Mouse (Mus musculus): Measurements from ENCODE around the gene Tmcc1. TPM values are rescaled to one million over a fixed set of nuclear protein-coding genes. Genes with fewer than 3 reads are reported as not detected.

Tmcc1 gene
- polyA plus RNA-seq, 1 experiment = 56.1 TPM

- TF ChIP-seq POLR2A (IDR thresholded peaks at IDR 0.05; ENCODE audit: borderline replicate concordance, extremely low read depth, insufficient read depth, insufficient read length, poor library complexity, severe bottlenecking) = no peak
- TF ChIP-seq CTCF (IDR thresholded peaks at IDR 0.05; ENCODE audit: borderline replicate concordance, extremely low read depth, insufficient read depth, insufficient read length) = no peak
These were observed 195.5 kb downstream of the Tmcc1 start for GRCm38 (mm10) chr6:115997726-115998311.

GRCm38 (mm10) chr6:115996171-115996851 is 197.0 kb downstream of the Tmcc1 start:
- peak; percentile 49 for DNase-seq (ENCODE audit: low read depth)
- no peak for TF ChIP-seq POLR2A (IDR thresholded peaks at IDR 0.05; ENCODE audit: borderline replicate concordance, extremely low read depth, insufficient read depth, insufficient read length, poor library complexity, severe bottlenecking)
- peak; percentile 7; the same call in 1 of the 2 replicates for TF ChIP-seq CTCF (IDR thresholded peaks at IDR 0.05; ENCODE audit: borderline replicate concordance, extremely low read depth, insufficient read depth, insufficient read length)

More at GRCm38 (mm10) chr6:115997726-115998311, 195.5 kb downstream of the Tmcc1 start:
- DNase-seq (ENCODE audit: low read depth) = no peak

GRCm38 (mm10) chr6:115995531-115995941 is 197.8 kb downstream of the Tmcc1 start:
- TF ChIP-seq POLR2A (IDR thresholded peaks at IDR 0.05; ENCODE audit: borderline replicate concordance, extremely low read depth, insufficient read depth, insufficient read length, poor library complexity, severe bottlenecking) (no peak), CTCF (IDR thresholded peaks at IDR 0.05; ENCODE audit: borderline replicate concordance, extremely low read depth, insufficient read depth, insufficient read length) (no peak)
- no peak for DNase-seq (ENCODE audit: low read depth)

- peak; percentile 86 for DNase-seq (ENCODE audit: low read depth)
- TF ChIP-seq CTCF (IDR thresholded peaks at IDR 0.05; ENCODE audit: borderline replicate concordance, extremely low read depth, insufficient read depth, insufficient read length) (no peak), POLR2A (IDR thresholded peaks at IDR 0.05; ENCODE audit: borderline replicate concordance, extremely low read depth, insufficient read depth, insufficient read length, poor library complexity, severe bottlenecking) (no peak)
These were observed 198.3 kb downstream of the Tmcc1 start, which contains the start of gene Plxnd1 for GRCm38 (mm10) chr6:115994877-115995520. Gene Plxnd1 (minus strand): TSS chr6:115995005.

GRCm38 (mm10) chr6:115994146-115994876 is 199.0 kb downstream of the Tmcc1 start:
- TF ChIP-seq CTCF (IDR thresholded peaks at IDR 0.05; ENCODE audit: borderline replicate concordance, extremely low read depth, insufficient read depth, insufficient read length) = no peak
- no peak for TF ChIP-seq POLR2A (IDR thresholded peaks at IDR 0.05; ENCODE audit: borderline replicate concordance, extremely low read depth, insufficient read depth, insufficient read length, poor library complexity, severe bottlenecking)

GRCm38 (mm10) chr6:115993463-115994145 is 199.7 kb downstream of the Tmcc1 start:
- no peak for TF ChIP-seq POLR2A (IDR thresholded peaks at IDR 0.05; ENCODE audit: borderline replicate concordance, extremely low read depth, insufficient read depth, insufficient read length, poor library complexity, severe bottlenecking)
- TF ChIP-seq CTCF (IDR thresholded peaks at IDR 0.05; ENCODE audit: borderline replicate concordance, extremely low read depth, insufficient read depth, insufficient read length) = no peak
- peak; percentile 64 for DNase-seq (ENCODE audit: low read depth)

More at GRCm38 (mm10) chr6:115994146-115994876, 199.0 kb downstream of the Tmcc1 start:
- DNase-seq (ENCODE audit: low read depth) = peak; percentile 34

- TF ChIP-seq CTCF (IDR thresholded peaks at IDR 0.05; ENCODE audit: borderline replicate concordance, extremely low read depth, insufficient read depth, insufficient read length) = no peak
- TF ChIP-seq POLR2A (IDR thresholded peaks at IDR 0.05; ENCODE audit: borderline replicate concordance, extremely low read depth, insufficient read depth, insufficient read length, poor library complexity, severe bottlenecking) = no peak
- DNase-seq (ENCODE audit: low read depth) = no peak
These were observed 200.3 kb downstream of the Tmcc1 start for GRCm38 (mm10) chr6:115992981-115993380.

- DNase-seq (ENCODE audit: low read depth) = no peak
- TF ChIP-seq CTCF (IDR thresholded peaks at IDR 0.05; ENCODE audit: borderline replicate concordance, extremely low read depth, insufficient read depth, insufficient read length) (no peak), POLR2A (IDR thresholded peaks at IDR 0.05; ENCODE audit: borderline replicate concordance, extremely low read depth, insufficient read depth, insufficient read length, poor library complexity, severe bottlenecking) (no peak)
These were observed 201.2 kb downstream of the Tmcc1 start for GRCm38 (mm10) chr6:115991881-115992620.

GRCm38 (mm10) chr6:115991108-115991880 is 202.0 kb downstream of the Tmcc1 start:
- TF ChIP-seq POLR2A (IDR thresholded peaks at IDR 0.05; ENCODE audit: borderline replicate concordance, extremely low read depth, insufficient read depth, insufficient read length, poor library complexity, severe bottlenecking) (no peak), CTCF (IDR thresholded peaks at IDR 0.05; ENCODE audit: borderline replicate concordance, extremely low read depth, insufficient read depth, insufficient read length) (no peak)
- DNase-seq (ENCODE audit: low read depth) = no peak
